Mouse (Mus musculus): Measurements from ENCODE around the gene Pnkd.

DNA sequence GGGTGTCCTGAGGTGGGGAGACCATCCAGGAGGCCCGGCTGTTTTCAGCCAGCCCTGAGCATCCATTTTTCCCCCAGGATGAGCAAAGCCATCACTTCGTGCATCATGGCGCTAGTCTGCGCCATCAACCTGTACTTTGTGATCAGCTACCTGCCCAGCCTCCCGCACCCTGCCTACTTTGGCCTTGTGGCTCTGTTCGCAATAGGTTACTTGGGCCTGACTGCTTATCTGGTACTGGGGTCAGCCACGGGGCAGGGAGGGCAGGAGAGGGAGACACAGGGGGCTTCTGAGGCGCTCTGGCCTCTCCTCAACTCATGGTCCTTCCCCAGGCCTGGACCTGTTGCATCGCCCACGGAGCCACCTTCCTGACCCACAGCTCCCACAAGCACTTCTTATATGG lies 100.3 kb downstream of the Pnkd start:
- TF ChIP-seq CTCF (conservative IDR thresholded peaks at IDR 0.05; ENCODE audit: insufficient read depth, insufficient read length, low read depth, low read length) (no peak), POLR2A (IDR thresholded peaks at IDR 0.05; ENCODE audit: low read depth, low read length) (no peak)
